24 mouse cellular contexts compared by ENCODE assay signal in genomic region chr2:49647591-49647990, GRCm38 (mm10). TPM values are rescaled to one million over a fixed set of nuclear protein-coding genes. Genes with fewer than 3 reads are reported as not detected.
"Had no signal": no experiment of that assay in that cellular context is flagged by ENCODE, and none has a peak within 500 bp of the region (broad histone marks: within the 10 kb centered on the region; RNA-seq: fewer than 3 reads in every experiment).

No protein-coding gene starts in this region.

- H3K9me3 ChIP-seq: heart, embryonic 15.5 days; hindbrain, embryonic 15.5 days; limb, embryonic 15.5 days; liver, embryonic 12.5 days had no signal

- H3K4me3 ChIP-seq: heart, embryonic 13.5 days; heart, embryonic 15.5 days; hindbrain, embryonic 15.5 days; kidney, embryonic 15.5 days; limb, embryonic 13.5 days; limb, embryonic 15.5 days; liver, embryonic 12.5 days had no signal

- H3K4me2 ChIP-seq: hindbrain, embryonic 15.5 days; kidney, embryonic 15.5 days; limb, embryonic 13.5 days; limb, embryonic 15.5 days; liver, embryonic 12.5 days had no signal

- ATAC-seq: hindbrain, postnatal 0 days; intestine, embryonic 16.5 days; liver, embryonic 12.5 days had no signal

- H3K27ac ChIP-seq: heart, embryonic 13.5 days; heart, embryonic 15.5 days; hindbrain, postnatal 0 days; kidney, embryonic 15.5 days; kidney, postnatal 0 days; limb, embryonic 13.5 days; limb, embryonic 15.5 days; liver, embryonic 12.5 days; liver, embryonic 14.5 days had no signal

- H3K4me1 ChIP-seq: kidney, embryonic 15.5 days; limb, embryonic 13.5 days; limb, embryonic 15.5 days; liver, embryonic 12.5 days had no signal

- H3K27me3 ChIP-seq: heart, embryonic 13.5 days; heart, embryonic 15.5 days; hindbrain, embryonic 15.5 days; kidney, embryonic 15.5 days; limb, embryonic 13.5 days; limb, embryonic 15.5 days; liver, embryonic 12.5 days had no signal

- H3K9ac ChIP-seq: heart, embryonic 13.5 days; heart, embryonic 15.5 days; hindbrain, embryonic 15.5 days; kidney, embryonic 15.5 days; limb, embryonic 13.5 days; limb, embryonic 15.5 days; liver, embryonic 12.5 days; liver, embryonic 14.5 days had no signal

- DNase-seq: gastrocnemius, postnatal 14 days; gastrocnemius, postnatal 36 days; heart, postnatal 14 days; heart, postnatal 36 days; kidney, adult 11 months; kidney, adult 2 months; kidney, adult 9 months; kidney, postnatal 14 days; kidney, postnatal 36 days; layer of hippocampus, adult 9-11 months; layer of hippocampus, postnatal 36 days; left cerebral cortex, postnatal 4 days had no signal

- H3K36me3 ChIP-seq: heart, embryonic 13.5 days; heart, embryonic 15.5 days; hindbrain, embryonic 15.5 days; kidney, embryonic 15.5 days; limb, embryonic 15.5 days; liver, embryonic 12.5 days had no signal

RNA-seq across cellular contexts. Expression of gene Kif5c, which starts 28.5 kb away (rescaled TPM):
- polyA plus RNA-seq: liver, adult 2 months had no signal
